Mouse (Mus musculus) forebrain, embryonic 10.5 days (tissue): Measurements from ENCODE around the gene Prl2c1. TPM values are rescaled to one million over a fixed set of nuclear protein-coding genes. Genes with fewer than 3 reads are reported as not detected.
"Not testable (repeated sequence)": the region's sequence is repeated elsewhere in the genome, so short reads cannot be mapped to it uniquely, and the experiment has no call there.

Experiments
- DNase-seq: peaks from one replicate; pipeline ENCODE4 v3.0.0-alpha.2; 2017; ENCODE audit warnings: low spot score; ENCODE audit errors: extremely low spot score
- H3K27ac ChIP-seq: fragments of 300-500 bp; sonication (generic); 2 replicates; pipeline ENCODE4 v1.5.1; 2016; ENCODE audit warnings: mild to moderate bottlenecking
- H3K27me3 ChIP-seq: fragments of 300-500 bp; sonication (generic); 2 replicates; pipeline ENCODE4 v1.6.1; 2016; ENCODE audit warnings: mild to moderate bottlenecking; ENCODE audit not compliant: poor library complexity, severe bottlenecking
- H3K36me3 ChIP-seq: fragments of 300-500 bp; sonication (generic); replicated peaks from 2 replicates; pipeline ENCODE4 v1.6.1; 2016; ENCODE audit warnings: mild to moderate bottlenecking, moderate library complexity
- H3K4me1 ChIP-seq: fragments of 300-500 bp; sonication (generic); 2 replicates; pipeline ENCODE4 v1.6.1; 2016
- H3K4me3 ChIP-seq: fragments of 300-500 bp; sonication (generic); 2 replicates; pipeline ENCODE4 v1.5.1; 2016; ENCODE audit warnings: mild to moderate bottlenecking, moderate library complexity
- H3K9me3 ChIP-seq: fragments of 300-500 bp; sonication (generic); 2 replicates; pipeline ENCODE4 v1.6.1; 2016; ENCODE audit warnings: mild to moderate bottlenecking, moderate library complexity
- WGBS: fragments of 180-500 bp; shearing (Covaris S2); methylation state at CpG from one replicate; pipeline ENCODE4 v1.1.7; 2016; 5-methylcytosine and 5-hydroxymethylcytosine counted together
- polyA plus RNA-seq: library from polyadenylated mRNA; unstranded; fragments of >200 nt; fragmentation: Nextera tagmentation; extraction: Ambion mirVana; gene quantifications from 2 replicates; pipeline ENCODE4 v1.2.1, GENCODE M21; 2016

Gene Prl2c1
- not detected in 2 replicates for polyA plus RNA-seq

DNA sequence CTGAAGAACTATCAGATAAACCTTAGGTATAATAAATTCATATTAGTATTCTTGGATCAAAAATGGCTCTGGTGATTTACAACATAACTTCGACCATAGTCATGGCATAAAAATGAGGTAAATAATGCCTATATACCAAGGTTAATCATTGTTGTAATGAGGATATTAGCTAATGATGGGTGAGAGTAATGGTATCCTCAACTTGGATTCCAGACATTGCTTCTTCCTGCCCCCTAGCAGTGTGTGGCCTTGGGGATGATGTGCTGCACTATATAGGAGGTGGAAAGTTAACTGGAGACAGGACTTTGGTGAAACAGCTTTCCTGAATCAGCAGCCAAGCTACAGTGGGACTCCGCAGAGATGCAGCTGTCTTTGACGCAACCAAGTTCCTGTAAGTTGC lies at the start of gene Prl2c1:
Prl2c1 (plus strand) TSS at position 301 of the 400 bp plus-strand sequence.
- no peaks in the 10 kb centered on the region for H3K27me3 ChIP-seq
- H3K4me1 ChIP-seq, result no peaks in the 10 kb centered on the region
- DNase-seq, result no peak
- H3K36me3 ChIP-seq, result no peaks in the 10 kb centered on the region
- no peaks in the 10 kb centered on the region for H3K9me3 ChIP-seq
- 89% methylated on average over 3 of the region's 3 CpGs for WGBS
- H3K27ac ChIP-seq, result no peak within 1 kb of the TSS
- H3K4me3 ChIP-seq, result no peak within 1 kb of the TSS

DNA sequence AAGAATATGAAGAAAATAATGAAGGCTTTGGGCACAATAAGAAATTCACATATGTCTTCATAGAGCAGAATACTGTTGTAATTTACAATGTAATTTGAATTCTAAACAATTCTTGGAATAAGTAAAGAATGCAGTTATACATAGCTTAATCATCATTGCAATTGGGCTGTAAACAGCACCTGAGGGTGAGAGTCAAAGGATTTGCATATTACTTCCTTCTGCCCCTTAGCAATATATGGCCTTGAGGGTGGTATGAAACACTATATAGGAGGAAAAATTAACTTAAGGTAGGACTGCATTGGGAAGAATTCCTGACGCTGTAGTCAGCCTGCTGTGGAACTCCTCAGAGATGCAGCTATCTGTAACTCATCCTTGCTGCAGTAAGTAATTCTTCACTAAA lies 47.8 kb upstream of the Prl2c1 start, which contains the start of gene Prl2a1:
Prl2a1 (plus strand) TSS at position 301 of the 400 bp plus-strand sequence.
- Histone ChIP-seq H3K4me3 (no peak within 1 kb of the TSS), H3K9me3 (no peaks in the 10 kb centered on the region), H3K27ac (no peak within 1 kb of the TSS), H3K36me3 (no peaks in the 10 kb centered on the region), H3K4me1 (no peaks in the 10 kb centered on the region), H3K27me3 (no peaks in the 10 kb centered on the region)
- WGBS, result 88% methylated on average over 1 of the region's 1 CpGs
- DNase-seq, result no peak

DNA sequence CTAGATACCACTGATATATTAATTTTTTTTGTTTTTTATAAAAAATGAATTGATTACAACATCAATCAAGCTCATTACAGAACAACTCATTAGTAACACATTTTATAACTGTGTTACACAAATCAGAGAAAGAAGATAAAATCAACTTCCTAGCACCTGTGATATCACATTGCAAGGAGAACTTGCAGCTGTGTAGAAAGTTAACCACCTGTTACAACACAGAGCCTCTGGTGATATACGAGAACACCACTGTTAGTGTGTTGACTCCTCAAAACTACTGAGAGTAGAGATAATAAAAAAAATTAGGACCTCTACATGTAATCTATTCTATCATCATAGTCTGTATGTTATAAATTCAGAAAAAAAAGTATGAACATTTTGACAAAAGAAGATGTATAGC lies 46.4 kb upstream of the Prl2c1 start:
- DNase-seq, result no peak
- Histone ChIP-seq H3K9me3 (no peaks in the 10 kb centered on the region), H3K36me3 (no peaks in the 10 kb centered on the region), H3K27ac (no peak overlapping the region), H3K27me3 (no peaks in the 10 kb centered on the region), H3K4me3 (no peak overlapping the region), H3K4me1 (no peaks in the 10 kb centered on the region)
- WGBS, result 91% methylated on average over 1 of the region's 1 CpGs

DNA sequence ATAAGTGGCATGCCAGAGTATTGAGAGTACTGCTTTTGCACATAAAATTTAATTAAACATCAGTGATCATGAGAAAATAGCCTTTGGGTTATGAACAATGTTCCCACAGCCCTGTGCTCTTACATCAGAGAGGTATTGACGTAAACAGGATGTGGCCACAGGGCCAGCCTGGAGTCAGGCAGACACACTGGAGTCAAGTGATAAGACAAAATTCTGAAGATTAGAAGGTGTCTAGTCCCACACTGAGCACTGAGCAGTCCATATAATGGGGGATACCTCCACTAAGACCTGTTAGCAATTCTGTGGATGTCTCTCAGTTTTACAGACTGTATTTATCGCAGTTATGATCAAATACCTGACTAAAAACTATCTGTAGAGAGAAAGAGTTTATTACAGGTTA lies 55.1 kb downstream of the Prl2c1 start:
- H3K4me1 ChIP-seq, H3K4me3 ChIP-seq, H3K27ac ChIP-seq, H3K36me3 ChIP-seq, H3K9me3 ChIP-seq, DNase-seq, H3K27me3 ChIP-seq: not testable (repeated sequence)
- 90% methylated on average over 2 of the region's 2 CpGs for WGBS

Other genes with a start within 250 kb of the Prl2c1 start
- not detected in 2 replicates for gene Prl7b1, start 238.8 kb upstream of the Prl2c1 start, polyA plus RNA-seq
- gene Prl7a1, start 206.8 kb upstream of the Prl2c1 start, polyA plus RNA-seq, result not detected in 2 replicates
- gene Prl7a2, start 181.3 kb upstream of the Prl2c1 start, polyA plus RNA-seq, result not detected in 2 replicates
- gene Prl7d1, start 132.6 kb upstream of the Prl2c1 start, polyA plus RNA-seq, result not detected in 2 replicates
- gene Prl7c1, start 68.5 kb upstream of the Prl2c1 start, polyA plus RNA-seq, result not detected in 2 replicates
- not detected in 2 replicates for gene Prl2a1, start 47.7 kb upstream of the Prl2c1 start, polyA plus RNA-seq
- not detected in 2 replicates for gene Prl4a1, start 166.9 kb downstream of the Prl2c1 start, polyA plus RNA-seq